Mouse (Mus musculus) neural tube, embryonic 13.5 days (tissue): ENCODE results near the gene Bbs5. TPM values are rescaled to one million over a fixed set of nuclear protein-coding genes. Genes with fewer than 3 reads are reported as not detected.
"Not testable (repeated sequence)": the region's sequence is repeated elsewhere in the genome, so short reads cannot be mapped to it uniquely, and the experiment has no call there.

ENCODE experiments used
- ATAC-seq: fragments of 200-750 bp; cut with Nextera tagmentation; 2 replicates; pipeline ENCODE4 v1.8.0; 2017; ENCODE audit warnings: low read depth, mild to moderate bottlenecking, moderate TSS enrichment, moderate library complexity
- H3K27ac ChIP-seq: fragments of 300-500 bp; sonication (generic); replicated peaks from 2 replicates; pipeline ENCODE4 v1.5.1; 2015; ENCODE audit warnings: moderate library complexity, mild to moderate bottlenecking, inconsistent platforms
- H3K27me3 ChIP-seq: fragments of 300-500 bp; sonication (generic); 2 replicates; pipeline ENCODE4 v1.6.1; 2015; ENCODE audit warnings: mild to moderate bottlenecking, inconsistent platforms
- H3K36me3 ChIP-seq: fragments of 300-500 bp; sonication (generic); 2 replicates; pipeline ENCODE4 v1.6.1; 2015; ENCODE audit warnings: mild to moderate bottlenecking, inconsistent platforms
- H3K4me1 ChIP-seq: fragments of 300-500 bp; sonication (generic); replicated peaks from 2 replicates; pipeline ENCODE4 v1.6.1; 2015; ENCODE audit warnings: inconsistent platforms
- H3K4me2 ChIP-seq: fragments of 300-500 bp; sonication (generic); 2 replicates; pipeline ENCODE4 v1.6.1; 2015; ENCODE audit warnings: inconsistent platforms, mild to moderate bottlenecking, moderate library complexity
- H3K4me3 ChIP-seq: fragments of 300-500 bp; sonication (generic); 2 replicates; pipeline ENCODE4 v1.5.1; 2015; ENCODE audit warnings: mild to moderate bottlenecking, inconsistent platforms
- H3K9ac ChIP-seq: fragments of 300-500 bp; sonication (generic); 2 replicates; pipeline ENCODE4 v1.6.1; 2015; ENCODE audit warnings: moderate library complexity, mild to moderate bottlenecking, inconsistent platforms
- H3K9me3 ChIP-seq: fragments of 300-500 bp; sonication (generic); 2 replicates; pipeline ENCODE4 v1.6.1; 2016; ENCODE audit warnings: inconsistent platforms
- WGBS: fragments of 180-500 bp; shearing (Covaris S2); methylation state at CpG from one replicate; pipeline ENCODE4 v1.1.7; 2015; 5-methylcytosine and 5-hydroxymethylcytosine counted together
- polyA plus RNA-seq: library from polyadenylated mRNA; unstranded; fragments of >200 nt; fragmentation: Nextera tagmentation; extraction: Ambion mirVana; gene quantifications from 2 replicates; pipeline ENCODE4 v1.2.1, GENCODE M21; 2015

The Bbs5 gene
- polyA plus RNA-seq, 1 experiment from 2014 or later = 25.8 TPM

- Histone ChIP-seq H3K27me3 (no peaks in the 10 kb centered on the region), H3K4me3 (no peak overlapping the region), H3K36me3 (peaks cover 7% of the 10 kb centered on the region), H3K4me1 (no peaks in the 10 kb centered on the region), H3K9ac (no peak overlapping the region), H3K9me3 (no peaks in the 10 kb centered on the region), H3K27ac (no peak overlapping the region), H3K4me2 (no peak overlapping the region)
- ATAC-seq = no peak
- 74% methylated on average over 9 of the region's 9 CpGs for WGBS
Observed at GRCm38 (mm10) chr2:69675266-69675665, 28.3 kb downstream of the Bbs5 start.

GRCm38 (mm10) chr2:69676713-69677112 is 29.7 kb downstream of the Bbs5 start:
- no peaks in the 10 kb centered on the region for H3K9me3 ChIP-seq
- ATAC-seq = no peak
- H3K36me3 ChIP-seq = peaks cover 5% of the 10 kb centered on the region; the same call in 1 of the 2 replicates
- H3K27ac ChIP-seq = no peak overlapping the region
- H3K9ac ChIP-seq = no peak overlapping the region
- H3K27me3 ChIP-seq = no peaks in the 10 kb centered on the region
- no peaks in the 10 kb centered on the region for H3K4me1 ChIP-seq
- H3K4me2 ChIP-seq = no peak overlapping the region
- H3K4me3 ChIP-seq = no peak overlapping the region
- WGBS = 65% methylated on average over 2 of the region's 2 CpGs

GRCm38 (mm10) chr2:69677215-69677614 is 30.2 kb downstream of the Bbs5 start:
- not testable (repeated sequence) for ATAC-seq

GRCm38 (mm10) chr2:69679990-69680389 is 33.0 kb downstream of the Bbs5 start:
- no peak overlapping the region for H3K4me2 ChIP-seq
- H3K9ac ChIP-seq = no peak overlapping the region
- peaks cover 10% of the 10 kb centered on the region; the same call in 1 of the 2 replicates for H3K36me3 ChIP-seq
- WGBS = 56% methylated on average over 6 of the region's 6 CpGs
- H3K4me1 ChIP-seq = peaks cover 14% of the 10 kb centered on the region
- no peaks in the 10 kb centered on the region for H3K27me3 ChIP-seq
- ATAC-seq = no peak
- no peak overlapping the region for H3K4me3 ChIP-seq
- no peak overlapping the region for H3K27ac ChIP-seq
- H3K9me3 ChIP-seq = no peaks in the 10 kb centered on the region

More at GRCm38 (mm10) chr2:69677215-69677614, 30.2 kb downstream of the Bbs5 start:
- WGBS = 89% methylated on average over 2 of the region's 2 CpGs
- not testable (repeated sequence) for H3K9me3 ChIP-seq, H3K27ac ChIP-seq, H3K4me1 ChIP-seq, H3K27me3 ChIP-seq, H3K4me3 ChIP-seq, H3K9ac ChIP-seq, H3K4me2 ChIP-seq, H3K36me3 ChIP-seq

GRCm38 (mm10) chr2:69681931-69682330 is 35.0 kb downstream of the Bbs5 start:
- Histone ChIP-seq H3K4me3 (no peak overlapping the region), H3K4me2 (no peak overlapping the region), H3K27me3 (no peaks in the 10 kb centered on the region), H3K9ac (no peak overlapping the region), H3K27ac (no peak overlapping the region), H3K4me1 (peaks cover 14% of the 10 kb centered on the region), H3K9me3 (no peaks in the 10 kb centered on the region), H3K36me3 (peaks cover 23% of the 10 kb centered on the region)
- WGBS = 89% methylated on average over 4 of the region's 4 CpGs
- ATAC-seq = no peak

- peaks cover 35% of the 10 kb centered on the region for H3K36me3 ChIP-seq
- no peaks in the 10 kb centered on the region for H3K9me3 ChIP-seq
- 0 out of 2 replicates have a peak overlapping the region, but pooled peaks have one; percentile 18 for H3K27ac ChIP-seq
- no peak overlapping the region for H3K4me3 ChIP-seq
- no peak for ATAC-seq
- H3K27me3 ChIP-seq = no peaks in the 10 kb centered on the region
- 23% methylated on average over 13 of the region's 13 CpGs for WGBS
- peak overlapping the region; percentile 36 for H3K4me2 ChIP-seq
- H3K9ac ChIP-seq = no peak overlapping the region
- peaks cover 14% of the 10 kb centered on the region for H3K4me1 ChIP-seq
Observed at GRCm38 (mm10) chr2:69683036-69683805, 36.2 kb downstream of the Bbs5 start.

GRCm38 (mm10) chr2:69684488-69684887 is 37.5 kb downstream of the Bbs5 start:
- H3K4me2 ChIP-seq = no peak overlapping the region
- WGBS = 96% methylated on average over 3 of the region's 3 CpGs

GRCm38 (mm10) chr2:69690214-69690613 is 43.2 kb downstream of the Bbs5 start:
- 98% methylated on average over 3 of the region's 3 CpGs for WGBS
- peaks cover 80% of the 10 kb centered on the region for H3K36me3 ChIP-seq
- H3K4me2 ChIP-seq = no peak overlapping the region
- 0 out of 2 replicates have a peak, but pooled peaks cover 3% of the 10 kb centered on the region for H3K9me3 ChIP-seq
- no peak overlapping the region for H3K4me3 ChIP-seq
- H3K27me3 ChIP-seq = no peaks in the 10 kb centered on the region
- no peak for ATAC-seq
- H3K27ac ChIP-seq = no peak overlapping the region
- no peak overlapping the region for H3K9ac ChIP-seq
- no peaks in the 10 kb centered on the region for H3K4me1 ChIP-seq

More at GRCm38 (mm10) chr2:69684488-69684887, 37.5 kb downstream of the Bbs5 start:
- Histone ChIP-seq H3K9ac (no peak overlapping the region), H3K9me3 (no peaks in the 10 kb centered on the region), H3K4me3 (no peak overlapping the region), H3K27me3 (no peaks in the 10 kb centered on the region), H3K27ac (no peak overlapping the region), H3K36me3 (peaks cover 42% of the 10 kb centered on the region), H3K4me1 (peaks cover 14% of the 10 kb centered on the region)
- ATAC-seq = no peak

- H3K9me3 ChIP-seq = 0 out of 2 replicates have a peak, but pooled peaks cover 3% of the 10 kb centered on the region
- H3K27ac ChIP-seq = no peak overlapping the region
- H3K27me3 ChIP-seq = no peaks in the 10 kb centered on the region
- H3K9ac ChIP-seq = no peak overlapping the region
- H3K4me1 ChIP-seq = no peaks in the 10 kb centered on the region
- no peak for ATAC-seq
- WGBS = 95% methylated on average over 6 of the region's 6 CpGs
- H3K4me2 ChIP-seq = no peak overlapping the region
- H3K4me3 ChIP-seq = no peak overlapping the region
- H3K36me3 ChIP-seq = peaks cover 77% of the 10 kb centered on the region
Observed at GRCm38 (mm10) chr2:69690843-69691242, 43.9 kb downstream of the Bbs5 start.

- Histone ChIP-seq H3K27me3 (no peaks in the 10 kb centered on the region), H3K4me3 (no peak overlapping the region), H3K36me3 (peaks cover 79% of the 10 kb centered on the region), H3K9me3 (peaks cover 4% of the 10 kb centered on the region; the same call in 1 of the 2 replicates), H3K9ac (no peak overlapping the region), H3K4me1 (no peaks in the 10 kb centered on the region), H3K4me2 (no peak overlapping the region), H3K27ac (no peak overlapping the region)
- 93% methylated on average over 11 of the region's 11 CpGs for WGBS
- ATAC-seq = no peak
Observed at GRCm38 (mm10) chr2:69693501-69693900, 46.5 kb downstream of the Bbs5 start.

GRCm38 (mm10) chr2:69700446-69700845 is 53.5 kb downstream of the Bbs5 start:
- Histone ChIP-seq H3K27me3 (no peaks in the 10 kb centered on the region), H3K9ac (no peak overlapping the region), H3K4me1 (no peaks in the 10 kb centered on the region), H3K27ac (no peak overlapping the region), H3K4me3 (no peak overlapping the region), H3K36me3 (peaks cover 81% of the 10 kb centered on the region), H3K4me2 (no peak overlapping the region), H3K9me3 (peaks cover 5% of the 10 kb centered on the region; the same call in 1 of the 2 replicates)
- ATAC-seq = no peak
- 96% methylated on average over 8 of the region's 8 CpGs for WGBS

- Histone ChIP-seq H3K9me3 (no peaks in the 10 kb centered on the region), H3K4me3 (no peak overlapping the region), H3K27ac (no peak overlapping the region), H3K9ac (no peak overlapping the region), H3K4me2 (peak overlapping the region; percentile 84), H3K36me3 (peaks cover 16% of the 10 kb centered on the region), H3K27me3 (peaks cover 6% of the 10 kb centered on the region), H3K4me1 (peaks cover 10% of the 10 kb centered on the region)
- 88% methylated on average over 14 of the region's 14 CpGs for WGBS
- ATAC-seq = no peak
Observed at GRCm38 (mm10) chr2:69712171-69712570, 65.2 kb downstream of the Bbs5 start.
